Mouse (Mus musculus): Measurements from ENCODE around the gene Tmem130. TPM values are rescaled to one million over a fixed set of nuclear protein-coding genes. Genes with fewer than 3 reads are reported as not detected.

Gene Tmem130
- 0.65 and 0.86 TPM in 2 replicates for polyA plus RNA-seq (2014; fragmentation: Nextera tagmentation; extraction: Ambion mirVana)

- peaks cover 21% of the 10 kb centered on the region for H3K27me3 ChIP-seq (replicated peaks; ENCODE audit: control insufficient read depth, insufficient read depth, low read length)
- H3K36me3 ChIP-seq (ENCODE audit: control insufficient read depth, insufficient read depth, low read length) = no peaks in the 10 kb centered on the region
- ATAC-seq (replicated peaks; ENCODE audit: low FRiP score) = peak; percentile 37; the same call in 1 of the 2 replicates
- no peaks in the 10 kb centered on the region for H3K4me1 ChIP-seq (replicated peaks; ENCODE audit: control insufficient read depth, insufficient read depth, low read length)
- no peaks in the 10 kb centered on the region for H3K9me3 ChIP-seq (ENCODE audit: control insufficient read depth, low read length)
- H3K27ac ChIP-seq (ENCODE audit: low read depth, low read length) = no peak within 1 kb of the TSS
- H3K4me2 ChIP-seq = peak within 1 kb of the TSS; percentile 51
- DNase-seq (ENCODE audit: low spot score) = no peak
- peak within 1 kb of the TSS; percentile 24 for H3K4me3 ChIP-seq (ENCODE audit: low read depth, low read length)
- 2% methylated on average over 38 of the region's 38 CpGs for WGBS
- H3K9ac ChIP-seq (ENCODE audit: low read depth, low read length) = no peak within 1 kb of the TSS
Observed at GRCm38 (mm10) chr5:144761161-144761868, at the start of gene Tmem130. TSS of gene Tmem130 (minus strand) at chr5:144761818.

- ATAC-seq (replicated peaks; ENCODE audit: low FRiP score) (no peak), DNase-seq (ENCODE audit: low spot score) (no peak)
- Histone ChIP-seq H3K4me1 (replicated peaks; ENCODE audit: control insufficient read depth, insufficient read depth, low read length) (no peaks in the 10 kb centered on the region), H3K36me3 (ENCODE audit: control insufficient read depth, insufficient read depth, low read length) (peaks cover 67% of the 10 kb centered on the region), H3K4me2 (no peak overlapping the region), H3K4me3 (ENCODE audit: low read depth, low read length) (no peak overlapping the region), H3K27ac (ENCODE audit: low read depth, low read length) (no peak overlapping the region), H3K9me3 (ENCODE audit: control insufficient read depth, low read length) (no peaks in the 10 kb centered on the region), H3K9ac (ENCODE audit: low read depth, low read length) (no peak overlapping the region), H3K27me3 (replicated peaks; ENCODE audit: control insufficient read depth, insufficient read depth, low read length) (no peaks in the 10 kb centered on the region)
- WGBS = 95% methylated on average over 10 of the region's 10 CpGs
Observed at GRCm38 (mm10) chr5:144806931-144807330, 45.3 kb upstream of the Tmem130 start.

GRCm38 (mm10) chr5:144804181-144804580, 42.6 kb upstream of the Tmem130 start:
- Histone ChIP-seq H3K36me3 (ENCODE audit: control insufficient read depth, insufficient read depth, low read length) (peaks cover 70% of the 10 kb centered on the region), H3K4me3 (ENCODE audit: low read depth, low read length) (no peak overlapping the region), H3K4me1 (replicated peaks; ENCODE audit: control insufficient read depth, insufficient read depth, low read length) (no peaks in the 10 kb centered on the region), H3K4me2 (no peak overlapping the region), H3K9ac (ENCODE audit: low read depth, low read length) (no peak overlapping the region), H3K27me3 (replicated peaks; ENCODE audit: control insufficient read depth, insufficient read depth, low read length) (no peaks in the 10 kb centered on the region), H3K9me3 (ENCODE audit: control insufficient read depth, low read length) (no peaks in the 10 kb centered on the region), H3K27ac (ENCODE audit: low read depth, low read length) (no peak overlapping the region)
- WGBS = 89% methylated on average over 7 of the region's 7 CpGs
- ATAC-seq (replicated peaks; ENCODE audit: low FRiP score) = no peak
- no peak for DNase-seq (ENCODE audit: low spot score)

- peaks cover 74% of the 10 kb centered on the region for H3K36me3 ChIP-seq (ENCODE audit: control insufficient read depth, insufficient read depth, low read length)
- DNase-seq (ENCODE audit: low spot score) = no peak
- 92% methylated on average over 8 of the region's 8 CpGs for WGBS
- no peaks in the 10 kb centered on the region for H3K9me3 ChIP-seq (ENCODE audit: control insufficient read depth, low read length)
- no peak overlapping the region for H3K4me2 ChIP-seq
- no peak overlapping the region for H3K9ac ChIP-seq (ENCODE audit: low read depth, low read length)
- no peaks in the 10 kb centered on the region for H3K27me3 ChIP-seq (replicated peaks; ENCODE audit: control insufficient read depth, insufficient read depth, low read length)
- H3K27ac ChIP-seq (ENCODE audit: low read depth, low read length) = no peak overlapping the region
- H3K4me1 ChIP-seq (replicated peaks; ENCODE audit: control insufficient read depth, insufficient read depth, low read length) = no peaks in the 10 kb centered on the region
- ATAC-seq (replicated peaks; ENCODE audit: low FRiP score) = no peak
- no peak overlapping the region for H3K4me3 ChIP-seq (ENCODE audit: low read depth, low read length)
Observed at GRCm38 (mm10) chr5:144803066-144803465, 41.4 kb upstream of the Tmem130 start.

GRCm38 (mm10) chr5:144797116-144797515, 35.5 kb upstream of the Tmem130 start:
- no peak overlapping the region for H3K9ac ChIP-seq (ENCODE audit: low read depth, low read length)
- ATAC-seq (replicated peaks; ENCODE audit: low FRiP score) = no peak
- no peak overlapping the region for H3K27ac ChIP-seq (ENCODE audit: low read depth, low read length)
- H3K4me1 ChIP-seq (replicated peaks; ENCODE audit: control insufficient read depth, insufficient read depth, low read length) = no peaks in the 10 kb centered on the region
- WGBS = 95% methylated on average over 7 of the region's 7 CpGs
- no peak overlapping the region for H3K4me2 ChIP-seq
- peaks cover 79% of the 10 kb centered on the region for H3K36me3 ChIP-seq (ENCODE audit: control insufficient read depth, insufficient read depth, low read length)
- H3K27me3 ChIP-seq (replicated peaks; ENCODE audit: control insufficient read depth, insufficient read depth, low read length) = no peaks in the 10 kb centered on the region
- no peak for DNase-seq (ENCODE audit: low spot score)
- no peak overlapping the region for H3K4me3 ChIP-seq (ENCODE audit: low read depth, low read length)
- no peaks in the 10 kb centered on the region for H3K9me3 ChIP-seq (ENCODE audit: control insufficient read depth, low read length)

- Histone ChIP-seq H3K9ac (ENCODE audit: low read depth, low read length) (no peak overlapping the region), H3K4me1 (replicated peaks; ENCODE audit: control insufficient read depth, insufficient read depth, low read length) (no peaks in the 10 kb centered on the region), H3K4me2 (no peak overlapping the region), H3K36me3 (ENCODE audit: control insufficient read depth, insufficient read depth, low read length) (peaks cover 87% of the 10 kb centered on the region), H3K9me3 (ENCODE audit: control insufficient read depth, low read length) (no peaks in the 10 kb centered on the region), H3K27ac (ENCODE audit: low read depth, low read length) (no peak overlapping the region), H3K27me3 (replicated peaks; ENCODE audit: control insufficient read depth, insufficient read depth, low read length) (no peaks in the 10 kb centered on the region), H3K4me3 (ENCODE audit: low read depth, low read length) (no peak overlapping the region)
- ATAC-seq (replicated peaks; ENCODE audit: low FRiP score) (peak; percentile 56), DNase-seq (ENCODE audit: low spot score) (no peak)
- WGBS = 73% methylated on average over 6 of the region's 6 CpGs
Observed at GRCm38 (mm10) chr5:144794687-144795086, 33.1 kb upstream of the Tmem130 start.

GRCm38 (mm10) chr5:144793374-144793773, 31.8 kb upstream of the Tmem130 start:
- WGBS = 84% methylated on average over 5 of the region's 5 CpGs
- Histone ChIP-seq H3K9me3 (ENCODE audit: control insufficient read depth, low read length) (no peaks in the 10 kb centered on the region), H3K27me3 (replicated peaks; ENCODE audit: control insufficient read depth, insufficient read depth, low read length) (no peaks in the 10 kb centered on the region), H3K4me2 (no peak overlapping the region), H3K36me3 (ENCODE audit: control insufficient read depth, insufficient read depth, low read length) (peaks cover 86% of the 10 kb centered on the region), H3K4me3 (ENCODE audit: low read depth, low read length) (no peak overlapping the region), H3K9ac (ENCODE audit: low read depth, low read length) (no peak overlapping the region), H3K4me1 (replicated peaks; ENCODE audit: control insufficient read depth, insufficient read depth, low read length) (no peaks in the 10 kb centered on the region), H3K27ac (ENCODE audit: low read depth, low read length) (no peak overlapping the region)
- ATAC-seq (replicated peaks; ENCODE audit: low FRiP score) (no peak), DNase-seq (ENCODE audit: low spot score) (no peak)

- ATAC-seq (replicated peaks; ENCODE audit: low FRiP score) (no peak), DNase-seq (ENCODE audit: low spot score) (no peak)
- no peaks in the 10 kb centered on the region for H3K9me3 ChIP-seq (ENCODE audit: control insufficient read depth, low read length)
- 96% methylated on average over 18 of the region's 18 CpGs for WGBS
- no peak overlapping the region for H3K9ac ChIP-seq (ENCODE audit: low read depth, low read length)
- H3K27me3 ChIP-seq (replicated peaks; ENCODE audit: control insufficient read depth, insufficient read depth, low read length) = no peaks in the 10 kb centered on the region
- H3K27ac ChIP-seq (ENCODE audit: low read depth, low read length) = no peak overlapping the region
- peaks cover 72% of the 10 kb centered on the region for H3K36me3 ChIP-seq (ENCODE audit: control insufficient read depth, insufficient read depth, low read length)
- no peaks in the 10 kb centered on the region for H3K4me1 ChIP-seq (replicated peaks; ENCODE audit: control insufficient read depth, insufficient read depth, low read length)
- H3K4me2 ChIP-seq = no peak overlapping the region
- no peak overlapping the region for H3K4me3 ChIP-seq (ENCODE audit: low read depth, low read length)
Observed at GRCm38 (mm10) chr5:144786464-144786863, 24.8 kb upstream of the Tmem130 start.

- Histone ChIP-seq H3K36me3 (ENCODE audit: control insufficient read depth, insufficient read depth, low read length) (peaks cover 50% of the 10 kb centered on the region), H3K27me3 (replicated peaks; ENCODE audit: control insufficient read depth, insufficient read depth, low read length) (no peaks in the 10 kb centered on the region), H3K9me3 (ENCODE audit: control insufficient read depth, low read length) (no peaks in the 10 kb centered on the region), H3K9ac (ENCODE audit: low read depth, low read length) (no peak overlapping the region), H3K4me2 (no peak overlapping the region), H3K4me3 (ENCODE audit: low read depth, low read length) (no peak overlapping the region), H3K4me1 (replicated peaks; ENCODE audit: control insufficient read depth, insufficient read depth, low read length) (no peaks in the 10 kb centered on the region), H3K27ac (ENCODE audit: low read depth, low read length) (no peak overlapping the region)
- 79% methylated on average over 8 of the region's 8 CpGs for WGBS
- no peak for ATAC-seq (replicated peaks; ENCODE audit: low FRiP score)
- no peak for DNase-seq (ENCODE audit: low spot score)
Observed at GRCm38 (mm10) chr5:144780654-144781053, 19.0 kb upstream of the Tmem130 start.
